Mouse (Mus musculus): Measurements from ENCODE around the gene Kcnj9.

DNA sequence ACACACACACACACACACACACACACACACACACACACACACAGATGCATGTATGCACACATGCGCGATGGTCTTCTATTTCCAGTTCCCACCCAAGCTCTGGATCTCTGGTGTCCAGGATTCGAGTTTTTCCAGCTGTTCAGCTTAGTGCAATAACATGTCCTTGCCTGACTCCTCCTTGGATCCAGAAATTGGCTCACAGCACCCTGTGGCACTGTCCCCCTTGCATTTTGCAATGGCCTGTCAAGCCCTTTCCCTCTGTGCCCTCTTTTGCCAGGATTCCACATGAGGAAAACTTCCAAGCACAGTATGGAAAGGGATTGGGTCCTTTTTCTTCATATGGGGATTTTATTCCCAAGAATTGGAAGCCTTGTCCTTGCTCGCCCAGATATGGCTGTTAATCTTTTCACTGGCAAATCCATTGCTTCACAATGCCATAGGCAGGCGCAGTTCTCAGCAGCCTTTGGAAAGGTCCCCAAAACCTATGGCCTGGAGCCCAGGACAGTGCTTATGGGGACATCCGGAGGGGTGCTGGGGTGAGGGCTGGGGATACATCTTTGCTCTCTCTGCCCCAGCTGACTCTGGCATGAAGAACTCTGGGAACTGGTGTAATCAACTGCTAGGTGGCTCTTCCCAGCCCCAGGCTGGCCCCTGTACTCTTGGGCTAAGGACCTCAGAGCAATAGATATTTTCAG is 32.2 kb downstream of the Kcnj9 start:
- TF ChIP-seq POLR2A (IDR thresholded peaks at IDR 0.05; ENCODE audit: extremely low read depth, insufficient read depth, low read length) (no peak), CTCF (IDR thresholded peaks at IDR 0.05; ENCODE audit: extremely low read depth, insufficient read depth, low read length) (no peak)

Measured in cortical plate, adult 2 months (tissue).